In genomic region chr7:49335056-49335455, GRCm38 (mm10) we compare ENCODE assay signal across 23 mouse cellular contexts.
DNase-seq lines count a peak whose midpoint lies in the region; ATAC-seq lines count a peak whose summit lies in the region.
"Had no signal": no experiment of that assay in that cellular context is flagged by ENCODE, and none has a peak within 500 bp of the region (broad histone marks: within the 10 kb centered on the region; RNA-seq: fewer than 3 reads in every experiment).

No protein-coding gene starts in this region.

- peak; percentile 36 for DNase-seq in thymus, postnatal 0 days (ENCODE audit: low spot score)
- DNase-seq in thymus, postnatal 4 days = no peak
- peak; percentile 24 for DNase-seq in T-cell, adult 2 months (ENCODE audit: low spot score)
- DNase-seq in layer of hippocampus, adult 9-10 months (ENCODE audit: low spot score) = no peak
- no peak for DNase-seq in left cerebral cortex, adult 9 months (ENCODE audit: low spot score in 2 of 2)
- no peak for DNase-seq in adrenal gland, postnatal 4 days (ENCODE audit: low spot score in 2 of 2)
- DNase-seq: adrenal gland, adult 2 months; adrenal gland, postnatal 36 days; cerebellum, adult 8-10 months; cerebellum, postnatal 25 days; forebrain, postnatal 0 days; gastrocnemius, postnatal 10 days; heart, adult 11 months; heart, postnatal 36 days; kidney, adult 18-20 months; kidney, postnatal 4 days; layer of hippocampus, postnatal 36 days; liver; lung, adult 2 months; lung, postnatal 10 days; right cerebral cortex, postnatal 25 days; thymus, postnatal 25 days had no signal

- peak; percentile 64 for ATAC-seq in megakaryocyte, adult 5-6 weeks (ENCODE audit: poor library complexity, severe bottlenecking)
- ATAC-seq: forebrain, postnatal 0 days had no signal

Comparison
In these comparisons a context has a peak if more than half of its experiments do, and no peak if none do; other contexts are left out.
1. DNase-seq: peak in thymus, postnatal 0 days (single experiment) and T-cell, adult 2 months (single experiment); none in thymus, postnatal 4 days (single experiment), layer of hippocampus, adult 9-10 months (single experiment), left cerebral cortex, adult 9 months (0 of 2) and adrenal gland, postnatal 4 days (0 of 2).